Mouse (Mus musculus): ENCODE data around the gene Mbd3.
A peak's percentile ranks its signal among the peaks of the same experiment; 100 is the strongest.
"Not testable (repeated sequence)": the region's sequence is repeated elsewhere in the genome, so short reads cannot be mapped to it uniquely, and the experiment has no call there.

The Mbd3 gene

DNA sequence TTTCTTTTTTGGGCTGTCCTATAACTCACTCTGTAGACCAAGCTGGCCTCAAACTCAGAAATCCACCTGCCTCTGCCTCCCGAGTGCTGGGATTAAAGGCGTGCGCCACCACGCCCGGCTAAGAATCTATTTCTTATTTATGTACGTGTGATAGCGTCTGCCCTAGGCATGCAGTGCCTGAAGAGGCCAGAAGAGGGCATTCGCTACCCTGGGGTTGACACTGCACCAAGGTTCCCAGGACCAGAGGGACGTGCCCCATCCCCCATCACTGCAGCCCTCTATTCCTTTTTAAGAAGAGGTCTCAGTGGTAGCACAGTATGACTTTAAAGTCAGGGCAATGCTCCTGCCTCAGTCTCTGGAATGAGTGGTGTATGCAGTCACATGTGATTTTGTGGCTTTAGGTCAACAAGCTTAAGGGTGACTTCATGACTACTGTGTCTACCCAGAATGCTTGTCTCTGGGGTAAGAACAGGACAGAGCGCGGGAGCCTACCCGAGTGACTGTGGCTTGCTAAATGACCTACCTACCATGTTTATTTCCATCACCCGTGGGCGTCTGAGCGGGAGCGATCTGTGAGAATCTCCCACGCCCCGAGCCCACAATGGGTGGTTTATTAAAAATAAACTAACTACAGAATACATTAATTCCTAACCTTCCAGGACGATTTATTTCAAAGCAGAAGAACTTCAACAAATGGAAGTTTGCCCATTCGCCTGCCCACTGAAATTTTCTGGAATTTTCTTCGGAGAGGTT lies 29.2 kb downstream of the Mbd3 start:
- DNase-seq, result peak in 1 of 2 experiments; percentile 63

DNA sequence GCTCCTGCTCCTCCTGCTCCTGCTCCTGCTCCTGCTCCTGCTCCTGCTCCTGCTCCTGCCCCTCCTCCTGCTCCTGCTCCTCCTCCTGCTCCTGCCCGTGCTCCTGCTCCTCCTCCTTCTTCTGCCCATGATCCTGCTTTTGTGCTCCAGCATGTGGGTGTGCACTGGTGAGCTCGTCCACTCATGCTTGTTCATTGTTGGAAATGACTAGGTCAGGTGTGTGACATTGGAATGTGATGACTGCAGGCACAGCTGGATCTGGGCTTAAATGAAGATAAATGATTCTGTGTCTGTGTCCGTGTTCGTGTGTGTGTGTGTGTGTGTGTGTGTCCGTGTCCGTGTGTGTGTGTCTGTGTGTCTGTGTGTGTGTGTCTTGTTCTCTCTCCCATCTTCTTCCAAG lies 31.0 kb downstream of the Mbd3 start:
- DNase-seq, result no peak

DNA sequence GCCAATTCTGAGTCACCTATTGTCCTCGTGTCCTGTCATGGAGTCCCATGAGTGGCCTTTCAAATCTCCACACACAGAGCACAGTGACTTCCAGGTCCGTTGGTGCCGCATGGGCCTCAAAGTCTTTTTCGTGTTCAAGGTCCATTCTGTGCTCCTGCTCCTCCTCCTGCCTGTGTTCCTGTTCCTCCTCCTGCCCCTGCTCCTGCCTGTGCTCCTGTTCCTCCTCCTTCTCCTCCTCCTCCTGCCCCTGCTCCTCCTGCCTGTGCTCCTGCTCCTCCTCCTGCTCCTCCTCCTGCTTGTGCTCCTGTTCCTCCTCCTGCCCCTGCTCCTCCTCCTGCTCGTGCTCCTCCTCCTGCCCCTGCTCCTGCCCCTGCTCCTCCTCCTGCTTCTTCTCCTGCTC lies 31.4 kb downstream of the Mbd3 start:
- DNase-seq, result no peak

GRCm38 (mm10) chr10:80365736-80366135 lies 33.6 kb downstream of the Mbd3 start:
- DNase-seq, result no peak

DNA sequence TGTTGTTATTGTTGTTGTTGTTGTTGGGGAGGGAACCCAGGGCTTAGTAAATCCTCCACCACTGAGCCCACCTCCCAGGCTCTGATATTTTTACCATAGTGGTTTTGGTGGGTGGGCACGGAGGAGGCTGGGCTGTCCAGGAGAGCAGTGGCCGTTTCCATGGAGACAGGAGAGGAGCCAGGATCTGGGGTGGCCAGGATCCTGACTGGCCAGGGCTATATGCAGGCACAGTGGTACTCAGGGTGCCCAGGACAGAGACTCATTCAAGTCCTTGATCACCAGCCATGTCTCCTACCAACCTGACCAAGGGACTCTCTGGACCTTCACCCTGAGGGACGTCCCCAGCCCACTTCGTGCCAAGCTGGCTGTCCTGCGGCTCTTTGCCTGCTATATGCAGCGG lies 35.6 kb downstream of the Mbd3 start:
- no peak for DNase-seq

DNA sequence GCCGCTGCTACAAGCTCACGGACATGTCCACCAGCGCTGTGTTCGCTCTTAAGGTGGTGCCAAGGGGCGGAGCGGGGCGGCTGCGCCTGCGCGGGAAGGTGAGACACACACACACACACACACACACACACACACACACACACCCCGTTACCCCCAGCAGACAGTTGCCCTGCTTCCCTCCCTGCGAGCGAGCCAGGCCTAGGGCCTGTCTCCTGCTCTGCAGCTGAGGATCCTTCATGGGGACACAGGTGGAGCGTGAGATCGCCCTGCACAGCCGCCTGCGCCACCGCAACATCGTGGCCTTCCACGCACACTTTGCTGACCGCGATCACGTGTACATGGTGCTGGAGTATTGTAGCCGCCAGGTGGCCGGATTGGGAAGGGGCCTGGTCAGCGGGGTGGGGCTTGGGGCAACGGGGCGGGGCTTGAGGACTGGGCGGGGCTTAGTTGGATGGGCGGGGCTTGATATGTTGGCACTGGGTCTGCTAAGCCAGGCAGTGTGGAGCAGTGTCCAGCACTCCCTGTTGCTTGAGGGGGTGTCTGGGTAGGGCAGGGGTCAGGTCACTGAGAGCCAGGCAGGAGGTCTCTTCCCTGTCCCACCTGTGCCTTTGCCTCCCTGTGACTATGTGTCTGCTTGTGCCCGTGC lies 41.2 kb downstream of the Mbd3 start:
- DNase-seq, result peak; percentile 54 to 80

DNA sequence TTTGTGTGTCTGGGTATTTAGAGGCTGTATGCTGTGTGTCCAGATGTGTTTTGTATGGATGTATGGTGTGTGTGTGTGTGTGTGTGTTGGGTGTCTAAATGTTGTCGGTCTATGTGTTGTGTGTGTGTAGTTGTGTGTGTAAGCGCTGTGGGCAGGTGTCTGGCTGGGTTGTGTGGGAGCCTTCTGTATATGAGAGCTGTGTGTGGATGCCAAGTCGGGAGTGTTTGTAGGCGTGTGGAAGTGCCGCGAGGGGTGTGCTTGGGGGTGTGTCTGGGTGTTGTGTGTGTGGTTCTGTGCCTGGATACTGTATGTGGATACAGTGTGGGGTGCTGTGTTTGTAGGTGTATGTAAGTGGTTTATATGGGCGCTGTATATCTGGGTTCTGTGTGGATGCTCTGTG lies 42.0 kb downstream of the Mbd3 start:
- DNase-seq, result no peak

DNA sequence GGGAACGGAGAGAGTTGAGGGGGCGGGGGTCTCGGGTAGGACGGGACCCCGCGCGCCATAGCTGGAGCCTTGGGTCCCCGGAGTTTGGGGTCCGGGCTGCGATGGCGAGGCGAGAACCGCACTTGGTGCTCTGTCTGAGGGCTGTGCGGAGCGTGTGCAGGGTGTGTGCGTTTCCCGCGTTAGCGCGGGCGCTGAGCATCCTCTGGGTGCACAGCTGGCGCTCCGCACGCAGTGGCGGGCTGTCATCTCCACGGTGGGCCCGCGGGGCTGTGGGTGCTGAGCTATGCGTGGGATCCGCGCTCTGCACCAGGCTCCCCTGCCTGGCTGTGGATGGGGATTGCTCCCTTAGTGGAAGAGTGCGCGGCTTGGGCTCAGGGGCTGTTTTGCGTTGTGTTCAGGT lies 42.6 kb downstream of the Mbd3 start:
- DNase-seq, result no peak

- DNase-seq, result no peak
Measured at GRCm38 (mm10) chr10:80356001-80356682, 43.2 kb downstream of the Mbd3 start, which contains the start of gene Plk5. Gene Plk5, plus strand, starts transcription at chr10:80356459.

- DNase-seq, result no peak
Measured at GRCm38 (mm10) chr10:80355431-80355830, 43.9 kb downstream of the Mbd3 start.

GRCm38 (mm10) chr10:80352727-80353126 lies 46.6 kb downstream of the Mbd3 start:
- no peak for DNase-seq

DNA sequence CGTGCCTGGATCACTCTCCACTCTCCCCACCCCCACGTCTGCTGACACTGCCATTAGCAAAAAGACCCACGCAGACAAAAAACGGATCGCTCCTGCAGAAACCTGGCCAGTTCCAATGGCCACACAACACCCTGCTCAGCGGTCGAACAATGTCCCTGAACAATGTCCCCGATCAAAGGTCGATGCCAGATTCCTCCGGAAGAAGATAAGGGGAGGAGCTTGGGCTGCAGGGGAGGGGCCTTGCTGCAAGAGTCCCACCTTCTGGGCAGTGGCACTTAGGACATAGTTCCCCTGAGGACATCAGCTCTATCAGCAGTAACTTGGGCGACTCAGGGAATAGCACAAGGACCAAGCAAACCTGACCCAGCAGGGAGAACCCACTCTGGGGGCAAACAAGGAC lies 47.5 kb downstream of the Mbd3 start:
- DNase-seq, result peak; percentile 77 to 85

GRCm38 (mm10) chr10:80350292-80350691 lies 49.1 kb downstream of the Mbd3 start:
- peak; percentile 84 to 95 for DNase-seq

DNA sequence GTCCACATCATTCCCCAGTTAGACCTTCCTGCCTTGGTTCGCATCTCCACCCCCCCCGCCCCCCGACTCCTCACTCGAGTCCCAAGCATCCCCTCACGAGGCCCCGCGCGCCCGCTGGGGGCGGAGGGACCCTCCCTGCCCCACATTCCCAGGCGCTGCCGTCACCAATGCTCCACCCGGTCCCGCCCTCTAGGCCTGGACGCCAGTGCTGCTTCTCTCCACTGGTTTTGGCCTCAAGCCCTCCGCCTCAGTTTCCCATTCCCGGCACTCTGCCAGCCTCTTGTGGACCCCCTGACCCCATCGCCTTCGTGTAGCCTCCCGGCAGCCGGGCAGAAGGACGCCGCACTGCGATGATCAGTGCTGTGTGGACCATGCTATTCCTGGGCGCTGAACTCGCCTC lies 50.4 kb downstream of the Mbd3 start:
- DNase-seq, result no peak

- DNase-seq, result peak in 1 of 2 experiments; percentile 71
Measured at GRCm38 (mm10) chr10:80348244-80348781, 51.0 kb downstream of the Mbd3 start, which contains the start of gene Adamtsl5. Gene Adamtsl5, minus strand, starts transcription at chr10:80348412.

DNA sequence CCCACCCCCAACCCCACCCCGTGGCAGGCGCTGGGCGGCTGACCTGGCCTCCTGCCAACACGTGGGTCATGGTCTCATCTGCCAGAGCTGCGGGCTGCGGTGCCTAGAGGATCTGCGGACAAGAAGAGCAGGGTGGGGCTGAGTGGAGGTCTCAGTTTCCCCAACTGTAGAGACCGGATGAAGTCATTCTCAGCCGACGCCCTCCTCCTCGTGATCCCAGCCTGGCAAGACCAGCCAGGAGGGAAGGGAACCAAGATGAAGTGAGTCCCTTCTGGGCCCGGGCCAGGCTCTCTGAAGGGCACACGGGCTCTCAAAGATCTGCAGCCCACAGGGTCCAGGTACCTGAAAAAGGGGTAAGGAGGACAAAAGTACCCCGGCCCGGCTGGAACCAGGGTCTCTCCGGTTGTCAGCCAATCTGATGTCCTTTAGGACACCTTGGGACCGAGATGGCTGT lies 51.8 kb downstream of the Mbd3 start:
- no peak for DNase-seq

DNA sequence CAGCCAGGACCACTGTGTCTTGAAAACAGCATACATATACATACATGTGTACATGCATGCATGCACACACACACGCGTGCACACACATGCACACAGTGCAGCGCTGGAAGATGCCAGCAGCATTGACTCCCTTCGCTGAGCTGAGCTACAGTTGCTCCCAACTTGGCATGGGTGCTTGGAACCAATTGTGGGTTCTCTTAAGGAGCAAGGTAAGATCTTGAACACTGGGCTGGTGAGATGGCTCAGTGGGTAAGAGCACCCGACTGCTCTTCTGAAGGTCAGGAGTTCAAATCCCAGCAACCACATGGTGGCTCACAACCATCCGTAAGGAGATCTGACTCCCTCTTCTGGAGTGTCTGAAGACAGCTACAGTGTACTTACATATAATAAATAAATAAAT lies 53.4 kb downstream of the Mbd3 start:
- not testable (repeated sequence) for DNase-seq

DNA sequence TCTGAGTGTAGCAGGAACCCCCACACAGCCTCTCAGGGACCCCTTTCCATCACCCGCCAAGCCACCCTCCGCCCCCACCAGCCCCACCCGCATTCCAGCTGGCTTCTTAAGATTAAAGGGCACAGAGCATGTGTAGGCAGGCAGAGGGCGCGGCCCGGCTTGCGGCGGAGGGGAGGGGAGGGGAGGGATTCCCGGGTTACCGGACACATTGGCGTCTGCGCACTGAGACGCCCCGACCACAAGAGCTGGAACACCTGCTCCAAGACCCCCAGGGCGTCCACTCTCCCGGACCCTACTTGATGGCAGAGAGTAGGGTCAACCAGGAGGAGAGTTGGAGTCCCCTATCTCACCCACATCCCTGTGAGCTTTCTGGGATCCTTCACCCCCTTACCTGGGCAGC lies 54.2 kb downstream of the Mbd3 start:
- DNase-seq, result peak in 1 of 2 experiments; percentile 44

GRCm38 (mm10) chr10:80344131-80344661 lies 55.2 kb downstream of the Mbd3 start:
- DNase-seq, result peak; percentile 47 to 60

DNA sequence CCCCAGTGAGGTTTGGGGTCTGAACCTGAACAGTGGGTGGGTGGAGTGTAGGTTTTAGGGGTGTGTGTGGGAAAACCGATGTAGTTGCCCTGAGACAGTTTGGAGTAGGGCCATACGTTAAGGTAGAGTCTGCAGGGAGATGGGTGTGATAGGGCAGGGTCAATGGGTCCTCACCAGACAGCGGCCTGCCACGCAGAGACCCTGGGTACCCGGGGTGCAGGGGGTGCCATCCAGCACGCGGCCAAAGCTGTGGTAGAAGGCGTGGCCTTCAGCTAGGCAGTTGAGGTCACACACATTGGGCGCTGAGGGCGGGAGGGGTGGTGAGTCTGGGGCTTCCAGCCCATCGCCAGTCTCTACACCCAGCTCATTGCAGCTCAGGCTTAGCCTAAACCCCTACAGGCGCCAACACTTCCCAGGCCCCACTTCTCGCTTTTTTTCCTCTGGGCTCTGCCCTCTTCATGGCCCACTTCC lies 55.9 kb downstream of the Mbd3 start:
- DNase-seq, result no peak

DNA sequence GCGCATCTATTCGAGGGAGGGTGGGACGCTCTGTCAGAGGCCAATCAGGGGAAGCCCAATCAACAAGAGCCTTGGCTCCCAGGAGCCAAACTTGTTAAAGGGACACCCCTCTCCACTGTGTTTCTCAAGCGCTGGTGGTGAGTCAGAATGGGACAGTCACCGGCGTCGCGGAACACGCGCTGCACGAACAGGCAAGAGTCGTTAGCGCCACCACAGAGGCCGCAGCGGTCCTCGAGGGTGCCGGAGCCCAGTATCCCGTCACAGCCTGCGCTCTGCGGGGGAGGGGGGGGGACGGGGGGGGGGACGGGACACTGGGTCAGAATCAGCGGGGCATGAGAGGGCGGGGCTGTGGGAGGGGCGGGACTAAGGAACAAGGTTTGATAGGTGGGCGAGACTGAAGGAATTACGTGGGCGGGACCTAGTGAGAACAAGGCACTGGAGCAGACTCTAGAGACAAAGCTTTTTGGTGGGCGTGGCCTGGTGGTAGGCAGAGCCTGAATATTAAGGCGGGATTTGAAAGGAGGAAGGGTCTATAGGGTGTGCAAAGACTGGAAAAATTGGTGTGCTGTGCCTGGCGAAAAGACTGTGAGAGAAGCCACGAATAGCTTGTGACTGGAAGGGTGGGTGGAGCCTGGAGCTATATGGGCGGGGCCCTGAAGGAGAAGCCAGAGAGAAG lies 56.5 kb downstream of the Mbd3 start:
- peak; percentile 58 to 67 for DNase-seq
